In the genomic region with DNA sequence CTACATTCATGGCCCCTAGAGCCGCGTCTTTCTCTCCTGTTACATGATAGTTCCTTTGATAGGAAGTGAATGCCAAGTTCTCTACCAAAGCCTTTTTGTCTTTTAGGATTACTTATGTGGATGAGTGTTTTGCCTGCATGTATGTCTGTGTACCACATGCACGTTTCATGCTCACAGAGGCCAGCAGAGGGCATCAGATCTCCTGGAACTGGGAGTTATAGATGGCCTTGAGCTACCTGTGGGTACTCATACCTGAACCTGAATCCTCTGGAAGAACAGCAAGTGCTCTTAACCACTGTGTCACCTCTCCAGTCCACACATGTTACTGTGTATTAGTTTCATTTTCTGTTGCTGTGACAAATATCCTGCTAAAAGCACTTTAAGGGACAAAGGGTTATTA, we compare ENCODE assay signal across 8 mouse cellular contexts. TPM values are rescaled to one million over a fixed set of nuclear protein-coding genes. Genes with fewer than 3 reads are reported as not detected.
DNase-seq lines count a peak whose midpoint lies in the region; ATAC-seq and TF ChIP-seq lines count a peak whose summit lies in the region.

No protein-coding gene starts in this region.

- WGBS in forebrain, postnatal 0 days: 63% methylated on average over 3 of the region's 3 CpGs
- 68% methylated on average over 3 of the region's 3 CpGs for WGBS in forebrain, embryonic 16.5 days

- H3K36me3 ChIP-seq in forebrain, postnatal 0 days (ENCODE audit: insufficient read depth): peaks cover 50% of the 10 kb centered on the region
- peaks cover 40% of the 10 kb centered on the region for H3K36me3 ChIP-seq in forebrain, embryonic 16.5 days (ENCODE audit: control insufficient read depth, insufficient read depth)

- H3K9me3 ChIP-seq in forebrain, postnatal 0 days (ENCODE audit: low read length): no peaks in the 10 kb centered on the region
- no peaks in the 10 kb centered on the region for H3K9me3 ChIP-seq in forebrain, embryonic 16.5 days (ENCODE audit: control insufficient read depth, low read length)

- peak; percentile 74 for TF ChIP-seq CTCF in forebrain, postnatal 0 days (IDR thresholded peaks at IDR 0.05; ENCODE audit: low read depth)

- no peak overlapping the region for H3K4me3 ChIP-seq in forebrain, postnatal 0 days (ENCODE audit: low read depth, low read length)
- no peak overlapping the region for H3K4me3 ChIP-seq in forebrain, embryonic 16.5 days (replicated peaks; ENCODE audit: low read length)

- H3K27me3 ChIP-seq in forebrain, postnatal 0 days (ENCODE audit: insufficient read depth, low read length): no peaks in the 10 kb centered on the region
- no peaks in the 10 kb centered on the region for H3K27me3 ChIP-seq in forebrain, embryonic 16.5 days (replicated peaks; ENCODE audit: control insufficient read depth, insufficient read depth, low read length)

- no peak overlapping the region for H3K4me2 ChIP-seq in forebrain, postnatal 0 days (ENCODE audit: low read depth)
- no peak overlapping the region for H3K4me2 ChIP-seq in forebrain, embryonic 16.5 days (ENCODE audit: low read length)

- no peak overlapping the region for H3K9ac ChIP-seq in forebrain, postnatal 0 days
- H3K9ac ChIP-seq in forebrain, embryonic 16.5 days (replicated peaks; ENCODE audit: low read depth, low read length): no peak overlapping the region

- H3K4me1 ChIP-seq in forebrain, postnatal 0 days (ENCODE audit: insufficient read depth): peaks cover 6% of the 10 kb centered on the region; the same call in 1 of the 2 replicates
- peaks cover 12% of the 10 kb centered on the region for H3K4me1 ChIP-seq in forebrain, embryonic 16.5 days (replicated peaks; ENCODE audit: control insufficient read depth, insufficient read depth, low read length)

- H3K27ac ChIP-seq in forebrain, postnatal 0 days (ENCODE audit: low read depth, low read length): no peak overlapping the region
- H3K27ac ChIP-seq in forebrain, embryonic 16.5 days (ENCODE audit: low read length): no peak overlapping the region

- peak; percentile 64 for DNase-seq in forebrain, postnatal 0 days
- peak; percentile 59 for DNase-seq in urinary bladder, postnatal 14 days (ENCODE audit: low spot score)
- no peak for DNase-seq in urinary bladder, postnatal 4 days (ENCODE audit: low spot score in 2 of 2)
- peak; percentile 44 to 45 for DNase-seq in heart, postnatal 10 days
- peak; percentile 79 for DNase-seq in naive thymus-derived CD4-positive, alpha-beta T cell, adult 2 months (ENCODE audit: low read depth)
- no peak for DNase-seq in ovary, postnatal 10 days (ENCODE audit: low spot score)
- DNase-seq in right cerebral cortex, adult 18-20 months: no peak

- no peak for ATAC-seq in forebrain, postnatal 0 days
- no peak for ATAC-seq in forebrain, embryonic 16.5 days

- intact Hi-C loops in heart, postnatal 10 days (cut with DNase I): loop anchor here (5.0 kb wide), 3 partner anchors 50 to 100 kb away; a partner anchor contains a TSS

RNA-seq across cellular contexts. Expression of a gene that starts 4.1 kb away (rescaled TPM):
- total RNA-seq in forebrain, postnatal 0 days (2014; rRNA removed): 30.6 and 45.2 TPM in 2 replicates
- polyA plus RNA-seq in forebrain, postnatal 0 days (2015; fragmentation: Nextera tagmentation; extraction: Ambion mirVana): 15.2 and 20.4 TPM in 2 replicates
- polyA plus RNA-seq in forebrain, embryonic 16.5 days (2015; fragmentation: Nextera tagmentation; extraction: Ambion mirVana): 16.9 and 21.8 TPM in 2 replicates
- total RNA-seq in heart, postnatal 10 days (2021): 1 to 10 TPM; 1.0 to 1.5 TPM

RNA-seq across cellular contexts. Expression of a gene that starts 13.0 kb away (rescaled TPM):
- 24.4 and 29.5 TPM in 2 replicates for total RNA-seq in forebrain, postnatal 0 days (2014; rRNA removed)
- polyA plus RNA-seq in forebrain, postnatal 0 days (2015; fragmentation: Nextera tagmentation; extraction: Ambion mirVana): 10.7 and 14.2 TPM in 2 replicates
- 34.1 and 35.6 TPM in 2 replicates for polyA plus RNA-seq in forebrain, embryonic 16.5 days (2015; fragmentation: Nextera tagmentation; extraction: Ambion mirVana)
- total RNA-seq in heart, postnatal 10 days (2021): 10 to 100 TPM; 10.0 to 11.1 TPM

RNA-seq across cellular contexts. Expression of a gene that starts 24.1 kb away (rescaled TPM):
- 5.8 and 5.9 TPM in 2 replicates for total RNA-seq in forebrain, postnatal 0 days (2014; rRNA removed)
- polyA plus RNA-seq in forebrain, postnatal 0 days (2015; fragmentation: Nextera tagmentation; extraction: Ambion mirVana): 5.7 and 7.1 TPM in 2 replicates
- 4.3 and 5.2 TPM in 2 replicates for polyA plus RNA-seq in forebrain, embryonic 16.5 days (2015; fragmentation: Nextera tagmentation; extraction: Ambion mirVana)
- total RNA-seq in heart, postnatal 10 days (2021): 10 to 100 TPM; 14.9 to 18.3 TPM

RNA-seq across cellular contexts. Expression of a gene that starts 27.6 kb away (rescaled TPM):
- 42.9 and 54.2 TPM in 2 replicates for total RNA-seq in forebrain, postnatal 0 days (2014; rRNA removed)
- 26.2 and 33.2 TPM in 2 replicates for polyA plus RNA-seq in forebrain, postnatal 0 days (2015; fragmentation: Nextera tagmentation; extraction: Ambion mirVana)
- 29.0 and 31.4 TPM in 2 replicates for polyA plus RNA-seq in forebrain, embryonic 16.5 days (2015; fragmentation: Nextera tagmentation; extraction: Ambion mirVana)
- 10 to 100 TPM; 14.2 to 17.6 TPM for total RNA-seq in heart, postnatal 10 days (2021)

RNA-seq across cellular contexts. Expression of a gene that starts 33.3 kb away (rescaled TPM):
- total RNA-seq in forebrain, postnatal 0 days (2014; rRNA removed): 17.7 and 18.3 TPM in 2 replicates
- 30.1 and 30.6 TPM in 2 replicates for polyA plus RNA-seq in forebrain, postnatal 0 days (2015; fragmentation: Nextera tagmentation; extraction: Ambion mirVana)
- 35.2 and 35.7 TPM in 2 replicates for polyA plus RNA-seq in forebrain, embryonic 16.5 days (2015; fragmentation: Nextera tagmentation; extraction: Ambion mirVana)
- total RNA-seq in heart, postnatal 10 days (2021): 10 to 100 TPM; 21.1 to 25.2 TPM

Comparison
In these comparisons a context has a peak if more than half of its experiments do, and no peak if none do; other contexts are left out.
1. DNase-seq: peak in forebrain, postnatal 0 days (single experiment), urinary bladder, postnatal 14 days (single experiment), heart, postnatal 10 days (2 of 2) and naive thymus-derived CD4-positive, alpha-beta T cell, adult 2 months (single experiment); none in urinary bladder, postnatal 4 days (0 of 2), ovary, postnatal 10 days (single experiment) and right cerebral cortex, adult 18-20 months (single experiment).
2. RNA of a gene that starts 4.1 kb away (total RNA-seq): 30.6 to 45.2 TPM in forebrain, postnatal 0 days; 1.0 to 1.5 TPM in heart, postnatal 10 days; every median in the first group is over 10 times any median in the second.